Mouse (Mus musculus): Measurements from ENCODE around the gene Fam133b.
"Not testable (repeated sequence)": the region's sequence is repeated elsewhere in the genome, so short reads cannot be mapped to it uniquely, and the experiment has no call there.

Fam133b gene

GRCm38 (mm10) chr5:3515477-3515876 lies 28.2 kb upstream of the Fam133b start:
- in situ Hi-C loops (cut with MboI; ENCODE audit: unreplicated experiment in 2 of 2), result loop anchor here (5.0 kb wide), 3 partner anchors 173 to 368 kb away; partner anchors contain the start of gene Cdk6 (in 1 of the 2)

- in situ Hi-C loops (cut with MboI; ENCODE audit: unreplicated experiment in 2 of 2), result loop anchor here (5.0 kb wide), 3 partner anchors 174 to 369 kb away; partner anchors contain the start of gene Cdk6 (in 1 of the 2)
Measured at GRCm38 (mm10) chr5:3516481-3517075, 27.1 kb upstream of the Fam133b start.

- in situ Hi-C loops (cut with MboI; ENCODE audit: unreplicated experiment in 2 of 2), result no loop called here
Measured at GRCm38 (mm10) chr5:3520493-3521359, 22.9 kb upstream of the Fam133b start.

GRCm38 (mm10) chr5:3521741-3522140 lies 21.9 kb upstream of the Fam133b start:
- in situ Hi-C loops (cut with MboI; ENCODE audit: unreplicated experiment in 2 of 2), result no loop called here

GRCm38 (mm10) chr5:3522826-3523225 lies 20.8 kb upstream of the Fam133b start:
- in situ Hi-C loops (cut with MboI; ENCODE audit: unreplicated experiment in 2 of 2), result no loop called here

GRCm38 (mm10) chr5:3527041-3527691 lies 16.5 kb upstream of the Fam133b start:
- in situ Hi-C loops (cut with MboI; ENCODE audit: unreplicated experiment in 2 of 2), result no loop called here

- in situ Hi-C loops (cut with MboI; ENCODE audit: unreplicated experiment in 2 of 2), result no loop called here
Measured at GRCm38 (mm10) chr5:3529585-3530189, 13.9 kb upstream of the Fam133b start.

GRCm38 (mm10) chr5:3532048-3532447 lies 11.6 kb upstream of the Fam133b start:
- in situ Hi-C loops (cut with MboI; ENCODE audit: unreplicated experiment in 2 of 2), result not testable (repeated sequence)

- in situ Hi-C loops (cut with MboI; ENCODE audit: unreplicated experiment in 2 of 2), result no loop called here
Measured at GRCm38 (mm10) chr5:3536592-3537212, 6.9 kb upstream of the Fam133b start.

GRCm38 (mm10) chr5:3538505-3539472 lies 4.8 kb upstream of the Fam133b start:
- in situ Hi-C loops (cut with MboI; ENCODE audit: unreplicated experiment in 2 of 2), result no loop called here

GRCm38 (mm10) chr5:3541871-3542270 lies 1.8 kb upstream of the Fam133b start:
- in situ Hi-C loops (cut with MboI; ENCODE audit: unreplicated experiment in 2 of 2), result loop anchor here in 1 of 2 experiments (10.0 kb wide), 1 partner anchor 163 kb away; no protein-coding TSS in a partner anchor

- in situ Hi-C loops (cut with MboI; ENCODE audit: unreplicated experiment in 2 of 2), result loop anchor here in 1 of 2 experiments (10.0 kb wide), 1 partner anchor 160 kb away; no protein-coding TSS in a partner anchor
Measured at GRCm38 (mm10) chr5:3544480-3544769, 792 bp downstream of the Fam133b start.

- in situ Hi-C loops (cut with MboI; ENCODE audit: unreplicated experiment in 2 of 2), result loop anchor here in 1 of 2 experiments (10.0 kb wide), 1 partner anchor 159 kb away; no protein-coding TSS in a partner anchor
Measured at GRCm38 (mm10) chr5:3546226-3546625, 2.6 kb downstream of the Fam133b start.

- in situ Hi-C loops (cut with MboI; ENCODE audit: unreplicated experiment in 2 of 2), result no loop called here
Measured at GRCm38 (mm10) chr5:3551481-3551880, 7.8 kb downstream of the Fam133b start.

GRCm38 (mm10) chr5:3554198-3554597 lies 10.6 kb downstream of the Fam133b start:
- in situ Hi-C loops (cut with MboI; ENCODE audit: unreplicated experiment in 2 of 2), result no loop called here

- in situ Hi-C loops (cut with MboI; ENCODE audit: unreplicated experiment in 2 of 2), result no loop called here
Measured at GRCm38 (mm10) chr5:3571266-3571665, 27.6 kb downstream of the Fam133b start, which contains the start of gene 1700109H08Rik. TSS of gene 1700109H08Rik (plus strand) at chr5:3571566.

GRCm38 (mm10) chr5:3574825-3575224 lies 31.2 kb downstream of the Fam133b start:
- in situ Hi-C loops (cut with MboI; ENCODE audit: unreplicated experiment in 2 of 2), result no loop called here

- in situ Hi-C loops (cut with MboI; ENCODE audit: unreplicated experiment in 2 of 2), result no loop called here
Measured at GRCm38 (mm10) chr5:3577939-3578338, 34.3 kb downstream of the Fam133b start.

GRCm38 (mm10) chr5:3579066-3579465 lies 35.4 kb downstream of the Fam133b start:
- in situ Hi-C loops (cut with MboI; ENCODE audit: unreplicated experiment in 2 of 2), result no loop called here
